Mouse (Mus musculus): ENCODE measurements around the gene Rnf150. TPM values are rescaled to one million over a fixed set of nuclear protein-coding genes. Genes with fewer than 3 reads are reported as not detected.

Gene Rnf150
- polyA plus RNA-seq, 1 experiment from 2014 or later, result 1.5 TPM

DNA sequence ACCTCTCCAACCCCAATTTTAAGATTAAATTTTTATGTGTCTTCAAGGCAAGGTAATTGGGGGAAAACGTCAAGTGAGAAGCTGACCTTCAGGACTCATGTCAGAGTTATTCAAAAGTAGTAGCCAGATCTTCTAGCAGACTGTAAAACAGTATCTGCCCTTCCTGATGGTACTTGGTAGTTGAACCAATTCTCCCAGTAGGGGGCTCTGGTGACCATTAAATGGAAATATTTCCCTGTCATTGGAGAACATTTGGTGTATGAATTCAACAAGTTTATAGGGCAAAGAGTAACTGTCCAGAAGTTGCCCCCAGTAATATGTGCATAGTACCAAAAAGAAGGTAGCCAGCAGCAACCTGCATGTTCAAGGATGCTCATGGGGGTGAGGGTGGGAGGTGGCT lies 236.9 kb downstream of the Rnf150 start:
- no peak for ATAC-seq (ENCODE audit: low read depth)
- Histone ChIP-seq H3K36me3 (ENCODE audit: control insufficient read depth, insufficient read depth, low read length) (no peaks in the 10 kb centered on the region), H3K4me2 (ENCODE audit: low read depth, low read length) (no peak overlapping the region), H3K27me3 (ENCODE audit: control insufficient read depth, insufficient read depth, low read depth, low read length) (no peaks in the 10 kb centered on the region), H3K27ac (ENCODE audit: low read length) (no peak overlapping the region), H3K9me3 (ENCODE audit: control insufficient read depth, low read length) (no peaks in the 10 kb centered on the region), H3K4me1 (replicated peaks; ENCODE audit: control insufficient read depth, insufficient read depth, low read length) (no peaks in the 10 kb centered on the region), H3K9ac (ENCODE audit: low read length) (no peak overlapping the region), H3K4me3 (ENCODE audit: low read length) (no peak overlapping the region)
- WGBS, result 20% methylated on average over 1 of the region's 1 CpGs

DNA sequence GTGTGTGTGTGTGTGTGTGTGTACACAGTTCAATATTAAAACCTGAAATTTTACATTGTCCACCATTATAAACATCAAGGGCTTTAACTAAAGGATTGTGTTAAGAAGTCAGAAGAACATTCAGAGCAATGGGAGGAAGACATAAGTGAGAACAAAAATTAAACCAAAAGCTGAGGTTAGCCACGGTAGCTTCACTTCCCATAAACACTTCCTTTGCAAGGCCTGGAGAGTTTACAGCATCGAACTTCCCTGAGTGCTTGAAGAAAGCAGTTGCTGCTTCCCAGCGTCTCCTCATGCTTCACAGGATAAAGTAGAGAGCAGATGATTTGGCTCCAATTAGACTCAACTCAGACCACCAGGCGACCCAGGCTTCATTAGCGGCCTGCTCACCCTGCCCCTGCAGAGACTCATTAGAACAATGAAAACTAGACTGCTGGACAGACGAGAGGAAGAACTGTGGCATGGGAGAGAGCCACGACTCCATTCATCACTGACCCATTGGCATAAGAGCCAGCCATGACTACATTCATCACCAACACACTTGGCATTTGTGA lies 239.9 kb downstream of the Rnf150 start:
- no peak for ATAC-seq (ENCODE audit: low read depth)
- Histone ChIP-seq H3K4me2 (ENCODE audit: low read depth, low read length) (no peak overlapping the region), H3K4me1 (replicated peaks; ENCODE audit: control insufficient read depth, insufficient read depth, low read length) (no peaks in the 10 kb centered on the region), H3K36me3 (ENCODE audit: control insufficient read depth, insufficient read depth, low read length) (no peaks in the 10 kb centered on the region), H3K4me3 (ENCODE audit: low read length) (no peak overlapping the region), H3K27ac (ENCODE audit: low read length) (no peak overlapping the region), H3K9ac (ENCODE audit: low read length) (no peak overlapping the region), H3K9me3 (ENCODE audit: control insufficient read depth, low read length) (no peaks in the 10 kb centered on the region), H3K27me3 (ENCODE audit: control insufficient read depth, insufficient read depth, low read depth, low read length) (no peaks in the 10 kb centered on the region)
- WGBS, result 67% methylated on average over 7 of the region's 7 CpGs

DNA sequence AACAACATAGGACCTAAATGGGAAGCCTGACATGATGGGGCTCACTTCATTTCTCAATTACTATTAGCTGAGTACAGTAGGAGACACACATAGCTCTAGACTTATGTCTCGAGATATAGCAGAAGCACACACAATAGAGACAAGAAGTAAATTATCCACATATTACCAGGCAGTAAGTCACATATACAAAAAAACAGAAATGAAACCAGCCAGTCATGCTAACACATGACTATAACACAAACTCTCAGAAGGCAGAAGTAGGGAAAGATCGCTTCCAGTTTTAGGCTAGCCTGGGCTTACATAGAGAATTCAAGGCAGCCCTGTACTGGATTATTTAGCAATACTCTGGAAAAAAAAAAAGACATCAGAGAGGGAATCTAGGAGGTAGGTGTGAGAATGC lies 240.8 kb downstream of the Rnf150 start:
- WGBS, result 91% methylated on average over 2 of the region's 2 CpGs

DNA sequence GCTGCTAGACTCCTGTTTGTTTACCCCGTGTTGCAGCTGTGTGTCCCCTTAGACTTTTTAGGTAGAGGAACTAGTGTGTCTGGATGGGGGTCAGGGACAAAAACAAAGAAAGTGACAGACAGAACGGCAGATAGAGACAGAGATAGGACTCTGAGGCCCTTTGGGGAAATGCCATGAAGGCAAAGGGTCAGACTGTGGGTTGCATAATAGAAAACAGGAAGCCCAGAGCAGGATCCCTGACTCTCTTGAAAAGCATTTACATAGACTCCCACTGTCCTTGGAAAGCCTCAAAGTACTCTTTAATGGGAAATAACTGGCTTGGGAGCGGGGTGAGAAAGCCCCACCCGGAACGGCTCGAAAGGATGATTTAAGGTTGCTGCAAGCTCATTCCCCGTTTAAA lies 246.6 kb downstream of the Rnf150 start:
- no peaks in the 10 kb centered on the region for H3K27me3 ChIP-seq (ENCODE audit: control insufficient read depth, insufficient read depth, low read depth, low read length)
- H3K9me3 ChIP-seq (ENCODE audit: control insufficient read depth, low read length), result no peaks in the 10 kb centered on the region
- H3K9ac ChIP-seq (ENCODE audit: low read length), result no peak overlapping the region
- no peak overlapping the region for H3K4me2 ChIP-seq (ENCODE audit: low read depth, low read length)
- 59% methylated on average over 7 of the region's 7 CpGs for WGBS
- H3K4me1 ChIP-seq (replicated peaks; ENCODE audit: control insufficient read depth, insufficient read depth, low read length), result no peaks in the 10 kb centered on the region
- no peak overlapping the region for H3K27ac ChIP-seq (ENCODE audit: low read length)
- no peak overlapping the region for H3K4me3 ChIP-seq (ENCODE audit: low read length)
- no peaks in the 10 kb centered on the region for H3K36me3 ChIP-seq (ENCODE audit: control insufficient read depth, insufficient read depth, low read length)
- no peak for ATAC-seq (ENCODE audit: low read depth)

More for the DNA sequence above, 240.8 kb downstream of the Rnf150 start:
- ATAC-seq (ENCODE audit: low read depth), result no peak
- no peak overlapping the region for H3K9ac ChIP-seq (ENCODE audit: low read length)
- H3K9me3 ChIP-seq (ENCODE audit: control insufficient read depth, low read length), result no peaks in the 10 kb centered on the region
- H3K36me3 ChIP-seq (ENCODE audit: control insufficient read depth, insufficient read depth, low read length), result no peaks in the 10 kb centered on the region
- no peaks in the 10 kb centered on the region for H3K4me1 ChIP-seq (replicated peaks; ENCODE audit: control insufficient read depth, insufficient read depth, low read length)
- H3K4me2 ChIP-seq (ENCODE audit: low read depth, low read length), result no peak overlapping the region
- no peak overlapping the region for H3K27ac ChIP-seq (ENCODE audit: low read length)
- no peak overlapping the region for H3K4me3 ChIP-seq (ENCODE audit: low read length)
- H3K27me3 ChIP-seq (ENCODE audit: control insufficient read depth, insufficient read depth, low read depth, low read length), result no peaks in the 10 kb centered on the region

DNA sequence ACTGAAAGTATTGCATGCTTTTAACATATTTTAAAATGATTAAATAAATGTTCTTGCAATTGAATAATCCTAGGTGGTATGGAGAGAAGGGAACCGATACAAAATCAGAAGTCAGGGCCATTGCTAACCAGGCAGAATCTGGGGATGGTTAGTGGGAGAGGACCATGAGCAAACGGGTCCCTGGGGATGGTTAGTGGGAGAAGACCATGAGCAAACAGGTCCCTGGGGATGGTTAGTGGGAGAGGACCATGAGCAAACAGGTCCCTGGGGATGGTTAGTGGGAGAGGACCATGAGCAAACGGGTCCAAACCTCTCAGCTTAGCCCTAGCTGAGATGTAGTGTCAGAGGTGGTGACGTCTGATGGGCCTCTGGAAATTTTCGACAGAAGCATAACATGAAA lies 247.0 kb downstream of the Rnf150 start:
- 67% methylated on average over 5 of the region's 5 CpGs for WGBS
- ATAC-seq (ENCODE audit: low read depth), result no peak
- no peaks in the 10 kb centered on the region for H3K36me3 ChIP-seq (ENCODE audit: control insufficient read depth, insufficient read depth, low read length)
- H3K27ac ChIP-seq (ENCODE audit: low read length), result no peak overlapping the region
- H3K9ac ChIP-seq (ENCODE audit: low read length), result no peak overlapping the region
- no peaks in the 10 kb centered on the region for H3K4me1 ChIP-seq (replicated peaks; ENCODE audit: control insufficient read depth, insufficient read depth, low read length)
- no peaks in the 10 kb centered on the region for H3K27me3 ChIP-seq (ENCODE audit: control insufficient read depth, insufficient read depth, low read depth, low read length)
- no peak overlapping the region for H3K4me3 ChIP-seq (ENCODE audit: low read length)
- H3K9me3 ChIP-seq (ENCODE audit: control insufficient read depth, low read length), result no peaks in the 10 kb centered on the region
- no peak overlapping the region for H3K4me2 ChIP-seq (ENCODE audit: low read depth, low read length)

DNA sequence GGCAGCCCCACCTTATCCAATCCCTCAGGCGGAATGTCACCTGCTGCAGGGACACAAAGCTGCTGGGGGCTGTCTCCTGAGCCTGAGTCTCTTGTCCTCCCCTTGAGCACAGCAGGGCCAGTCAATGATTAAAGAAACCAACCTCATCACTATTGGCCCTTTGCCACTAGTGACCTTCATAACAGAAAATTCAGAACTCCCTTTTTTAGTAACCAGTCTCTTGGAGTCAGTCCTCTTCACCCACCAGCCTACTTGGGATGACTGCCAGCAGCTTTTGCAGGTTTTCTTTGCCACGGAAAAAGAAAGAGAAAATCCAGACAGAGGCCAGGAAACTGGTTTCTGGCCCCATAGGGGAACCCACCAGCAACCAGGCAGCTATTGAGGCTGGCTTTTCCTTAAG lies 271.9 kb downstream of the Rnf150 start:
- no peak overlapping the region for H3K4me3 ChIP-seq (ENCODE audit: low read length)
- H3K9ac ChIP-seq (ENCODE audit: low read length), result no peak overlapping the region
- H3K4me1 ChIP-seq (replicated peaks; ENCODE audit: control insufficient read depth, insufficient read depth, low read length), result peaks cover 12% of the 10 kb centered on the region
- no peaks in the 10 kb centered on the region for H3K27me3 ChIP-seq (ENCODE audit: control insufficient read depth, insufficient read depth, low read depth, low read length)
- H3K36me3 ChIP-seq (ENCODE audit: control insufficient read depth, insufficient read depth, low read length), result no peaks in the 10 kb centered on the region
- no peaks in the 10 kb centered on the region for H3K9me3 ChIP-seq (ENCODE audit: control insufficient read depth, low read length)
- H3K27ac ChIP-seq (ENCODE audit: low read length), result peak overlapping the region; percentile 69
- WGBS, result 41% methylated on average over 2 of the region's 2 CpGs
- ATAC-seq (ENCODE audit: low read depth), result peak; percentile 45; the same call in 1 of the 2 replicates
- H3K4me2 ChIP-seq (ENCODE audit: low read depth, low read length), result no peak overlapping the region

DNA sequence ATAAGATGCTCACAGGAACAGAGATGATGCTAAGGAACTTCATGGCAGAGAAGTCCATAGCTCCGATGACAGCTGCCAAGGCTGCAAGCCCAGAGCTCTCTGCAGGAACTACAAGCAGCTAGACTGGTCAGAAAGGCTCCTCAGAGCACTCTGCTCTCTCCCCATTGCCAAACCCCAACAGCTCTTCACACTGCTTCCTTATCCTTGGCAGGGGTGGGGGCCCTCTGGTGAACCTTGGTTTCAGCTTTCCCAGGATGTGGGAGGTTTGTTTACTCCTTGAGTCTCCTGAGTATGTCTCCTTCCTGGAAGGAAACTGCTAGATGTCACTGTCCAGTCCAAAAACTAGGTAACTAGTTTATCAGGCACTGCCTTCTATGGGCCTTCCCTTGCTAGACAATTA lies 276.9 kb downstream of the Rnf150 start:
- Histone ChIP-seq H3K4me2 (ENCODE audit: low read depth, low read length) (no peak overlapping the region), H3K9me3 (ENCODE audit: control insufficient read depth, low read length) (no peaks in the 10 kb centered on the region), H3K27ac (ENCODE audit: low read length) (no peak overlapping the region), H3K4me1 (replicated peaks; ENCODE audit: control insufficient read depth, insufficient read depth, low read length) (peaks cover 13% of the 10 kb centered on the region), H3K4me3 (ENCODE audit: low read length) (no peak overlapping the region), H3K9ac (ENCODE audit: low read length) (no peak overlapping the region), H3K36me3 (ENCODE audit: control insufficient read depth, insufficient read depth, low read length) (no peaks in the 10 kb centered on the region), H3K27me3 (ENCODE audit: control insufficient read depth, insufficient read depth, low read depth, low read length) (no peaks in the 10 kb centered on the region)
- no peak for ATAC-seq (ENCODE audit: low read depth)
- WGBS, result 67% methylated on average over 1 of the region's 1 CpGs

DNA sequence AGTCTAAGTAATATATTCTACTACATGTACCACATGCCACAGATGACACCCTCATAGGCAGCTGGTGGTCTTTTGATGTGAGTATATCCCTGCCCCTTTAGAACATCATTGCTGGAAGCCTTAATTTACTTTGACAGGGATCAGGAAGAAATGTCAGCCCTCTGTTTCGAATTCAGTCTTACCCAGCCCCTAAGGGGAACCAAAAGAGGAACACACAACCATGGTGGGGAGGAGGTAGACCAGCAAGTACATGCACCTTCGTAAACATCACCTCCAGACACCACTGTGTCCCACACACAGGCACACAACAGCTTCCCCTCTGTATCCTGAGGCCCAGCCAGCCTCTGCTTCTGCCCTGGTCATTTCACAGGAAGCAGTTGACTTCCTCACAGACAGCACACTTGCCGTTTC lies 277.6 kb downstream of the Rnf150 start:
- Histone ChIP-seq H3K27ac (ENCODE audit: low read length) (peak overlapping the region; percentile 2; the same call in 1 of the 2 replicates), H3K4me2 (ENCODE audit: low read depth, low read length) (no peak overlapping the region), H3K4me3 (ENCODE audit: low read length) (no peak overlapping the region), H3K27me3 (ENCODE audit: control insufficient read depth, insufficient read depth, low read depth, low read length) (no peaks in the 10 kb centered on the region), H3K9me3 (ENCODE audit: control insufficient read depth, low read length) (no peaks in the 10 kb centered on the region), H3K4me1 (replicated peaks; ENCODE audit: control insufficient read depth, insufficient read depth, low read length) (peaks cover 8% of the 10 kb centered on the region), H3K9ac (ENCODE audit: low read length) (no peak overlapping the region), H3K36me3 (ENCODE audit: control insufficient read depth, insufficient read depth, low read length) (no peaks in the 10 kb centered on the region)
- ATAC-seq (ENCODE audit: low read depth), result peak; percentile 45; the same call in 1 of the 2 replicates
- 44% methylated on average over 3 of the region's 3 CpGs for WGBS
